Mouse (Mus musculus) mouse trophoblast stem cell (cell line): Measurements from ENCODE around the gene Rad52.

ENCODE experiments used
- in situ Hi-C, 2 experiments: fragments of 300-500 bp; cut with MseI, MboI; formaldehyde crosslinking; loops; 2 replicates in 1 of 2; 3 replicates in 1 of 2; pipeline ENCODE4 v1.15.1; 2025

Gene Rad52

GRCm38 (mm10) chr6:119902204-119903080, at the start of gene Rad52:
Gene Rad52 (plus strand): TSS chr6:119902698.
- in situ Hi-C loops, result loop anchor here in 1 of 2 experiments (25.0 kb wide), 1 partner anchor 415 kb away; the partner anchor contains the start of gene Fbxl14

GRCm38 (mm10) chr6:119854156-119854555, 48.3 kb upstream of the Rad52 start:
- in situ Hi-C loops, result no loop called here

- in situ Hi-C loops, result no loop called here
These were observed 47.0 kb upstream of the Rad52 start for GRCm38 (mm10) chr6:119855471-119855870.

DNA sequence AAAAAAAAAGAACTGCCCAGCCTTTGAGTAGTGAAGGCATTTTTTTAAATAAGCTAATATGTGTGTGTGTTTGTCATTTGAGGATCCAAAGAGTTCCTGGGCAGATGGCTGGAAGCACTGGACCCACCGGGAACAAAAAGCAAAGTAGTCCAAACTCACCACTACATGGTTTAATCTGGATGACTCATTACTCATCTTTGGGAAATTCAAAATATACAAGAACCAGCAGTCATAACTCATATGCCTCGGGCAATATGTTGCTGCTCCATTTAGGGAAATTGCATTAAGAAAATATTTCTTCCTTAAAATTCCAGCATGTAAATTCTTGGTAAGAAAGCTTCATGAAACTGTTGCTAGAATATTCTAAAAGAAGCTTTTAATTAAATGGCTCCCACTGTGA, 42.3 kb upstream of the Rad52 start:
- in situ Hi-C loops, result no loop called here

DNA sequence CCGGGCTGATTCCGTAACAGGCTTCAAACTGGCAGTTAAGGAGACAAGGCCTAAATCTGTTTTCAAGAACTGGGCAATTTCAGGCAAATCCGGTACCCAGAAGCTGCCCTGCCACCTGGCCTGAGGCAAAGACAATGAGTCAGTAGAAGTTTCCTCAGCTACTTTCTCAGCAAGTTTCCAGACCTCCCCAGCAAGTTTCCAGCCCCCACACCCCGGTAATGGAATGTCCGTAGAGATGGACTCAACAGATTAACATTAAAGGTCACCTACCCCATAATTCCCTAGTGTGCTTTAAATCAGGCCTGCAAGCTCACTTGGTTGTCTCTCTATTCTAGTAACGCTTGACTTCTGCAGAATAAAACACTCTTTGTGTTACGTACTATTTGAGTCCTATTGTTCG, 41.0 kb upstream of the Rad52 start:
- in situ Hi-C loops, result no loop called here

- in situ Hi-C loops, result no loop called here
These were observed 38.0 kb upstream of the Rad52 start for GRCm38 (mm10) chr6:119864341-119865034.

- in situ Hi-C loops, result no loop called here
These were observed 19.3 kb upstream of the Rad52 start for GRCm38 (mm10) chr6:119883151-119883550.

DNA sequence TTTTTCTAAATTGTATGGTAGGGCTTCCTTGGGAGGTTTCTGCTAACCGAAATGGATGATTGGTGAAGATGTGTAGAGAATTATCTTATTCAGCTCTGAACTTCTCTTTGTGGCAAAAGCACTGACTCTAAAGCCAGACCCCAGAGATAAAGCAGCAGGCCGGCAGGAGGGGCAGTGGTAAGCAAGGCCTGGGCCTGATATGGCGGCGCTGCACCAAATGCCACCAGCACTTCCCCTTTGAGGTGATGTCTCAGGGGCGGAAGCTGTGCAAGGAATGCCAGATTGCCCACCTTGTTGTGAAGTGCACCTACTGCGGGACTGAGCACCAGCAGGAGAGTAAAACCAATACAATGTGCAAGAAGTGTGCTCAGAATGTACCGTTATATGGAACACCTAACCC, 9.8 kb upstream of the Rad52 start:
- in situ Hi-C loops, result no loop called here

DNA sequence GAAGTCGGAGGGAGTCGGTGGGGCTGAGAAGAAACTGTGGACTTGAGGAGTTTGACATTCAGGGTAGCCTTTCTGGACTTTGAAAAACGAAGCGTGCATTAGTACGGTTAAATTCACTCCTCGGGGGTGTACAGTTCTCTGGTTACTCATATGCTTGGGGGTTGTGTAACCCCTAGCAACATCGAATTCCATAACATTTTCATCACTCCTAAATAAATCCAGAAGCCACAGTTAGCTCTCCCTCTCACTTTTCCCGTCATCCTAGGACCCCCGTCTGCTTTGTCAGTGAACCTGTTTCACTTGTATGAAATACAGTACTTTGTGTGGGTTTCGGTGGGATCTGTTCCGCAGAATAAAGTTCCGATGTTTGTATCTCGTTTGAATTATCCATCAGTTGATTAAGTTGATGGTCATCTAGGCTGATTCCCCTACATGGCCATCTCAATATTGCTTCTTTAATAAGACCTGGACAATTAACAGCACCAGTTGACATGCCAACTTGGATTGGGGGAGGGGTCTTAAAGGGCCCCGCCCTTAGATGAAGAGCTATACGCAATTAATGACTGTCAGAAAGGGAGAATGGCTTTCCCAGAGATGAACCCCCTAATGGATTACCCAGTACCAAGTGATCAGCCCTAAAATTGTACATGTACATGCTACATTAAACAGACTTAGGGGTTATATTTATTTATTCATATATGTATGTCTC, 737 bp downstream of the Rad52 start:
- in situ Hi-C loops, result loop anchor here in 1 of 2 experiments (25.0 kb wide), 1 partner anchor 416 kb away; the partner anchor contains the start of gene Fbxl14

GRCm38 (mm10) chr6:119905461-119905860, 3.0 kb downstream of the Rad52 start:
- in situ Hi-C loops, result loop anchor here in 1 of 2 experiments (25.0 kb wide), 1 partner anchor 418 kb away; the partner anchor contains the start of gene Fbxl14

- in situ Hi-C loops, result loop anchor here in 1 of 2 experiments (25.0 kb wide), 1 partner anchor 425 kb away; the partner anchor contains the start of gene Fbxl14
These were observed 9.5 kb downstream of the Rad52 start for GRCm38 (mm10) chr6:119912046-119912445.

- in situ Hi-C loops, result loop anchor here in 1 of 2 experiments (25.0 kb wide), 1 partner anchor 428 kb away; the partner anchor contains the start of gene Fbxl14
These were observed 13.2 kb downstream of the Rad52 start for GRCm38 (mm10) chr6:119915710-119916109.

DNA sequence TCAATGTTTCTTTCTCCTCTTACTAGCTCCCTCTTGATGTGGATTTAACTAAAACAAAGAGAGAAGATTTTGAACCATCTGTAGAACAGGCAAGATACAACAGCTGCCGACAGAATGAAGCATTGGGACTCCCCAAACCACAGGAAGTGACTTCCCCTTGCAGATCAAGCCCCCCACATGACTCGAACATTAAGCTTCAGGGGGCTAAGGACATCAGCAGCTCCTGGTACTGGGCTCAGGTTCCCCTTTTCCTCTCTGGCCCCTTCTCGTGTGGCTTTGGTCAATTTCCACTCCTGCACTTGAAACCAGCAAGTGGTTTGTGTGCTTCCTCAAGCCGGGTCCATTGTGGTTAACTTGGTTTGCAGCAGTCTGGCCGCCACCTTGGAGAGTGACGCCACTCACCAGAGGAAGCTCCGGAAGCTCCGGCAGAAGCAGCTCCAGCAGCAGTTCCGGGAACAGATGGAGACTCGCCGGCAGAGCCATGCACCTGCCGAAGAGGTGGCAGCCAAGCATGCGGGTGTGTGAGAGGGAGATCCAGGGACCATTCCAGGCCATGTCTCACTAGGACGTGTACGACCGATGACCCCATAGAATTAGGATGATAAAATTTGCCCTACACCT, 16.2 kb downstream of the Rad52 start:
- in situ Hi-C loops, result loop anchor here in 1 of 2 experiments (25.0 kb wide), 1 partner anchor 431 kb away; the partner anchor contains the start of gene Fbxl14

- in situ Hi-C loops, result loop anchor here in 1 of 2 experiments (25.0 kb wide), 1 partner anchor 435 kb away; the partner anchor contains the start of gene Fbxl14
These were observed 19.6 kb downstream of the Rad52 start for GRCm38 (mm10) chr6:119922136-119922535.

GRCm38 (mm10) chr6:119922544-119922943, 20.0 kb downstream of the Rad52 start:
- in situ Hi-C loops, result loop anchor here in 1 of 2 experiments (25.0 kb wide), 1 partner anchor 435 kb away; the partner anchor contains the start of gene Fbxl14

- in situ Hi-C loops, result loop anchor here in 1 of 2 experiments (25.0 kb wide), 1 partner anchor 437 kb away; the partner anchor contains the start of gene Fbxl14
These were observed 21.9 kb downstream of the Rad52 start for GRCm38 (mm10) chr6:119924235-119925005.
